Mouse (Mus musculus) ES-E14 (cell line): Measurements from ENCODE around the gene Acsf2. TPM values are rescaled to one million over a fixed set of nuclear protein-coding genes. Genes with fewer than 3 reads are reported as not detected.

Experiments
- DNase-seq: peaks from one replicate; pipeline ENCODE4 v3.0.0-alpha.2; 2013; ENCODE audit warnings: low read depth, low spot score
- H3K27ac ChIP-seq: 2 replicates; pipeline ENCODE4 v1.5.1; 2012; ENCODE audit warnings: low read depth, mild to moderate bottlenecking, low read length, moderate library complexity, mixed read lengths; ENCODE audit not compliant: poor library complexity, insufficient read depth, severe bottlenecking
- H3K36me3 ChIP-seq: 2 replicates; pipeline ENCODE4 v1.6.1; 2012; ENCODE audit warnings: mild to moderate bottlenecking, low read length, moderate library complexity, mixed read lengths; ENCODE audit not compliant: control insufficient read depth, poor library complexity, insufficient read depth, severe bottlenecking
- H3K4me1 ChIP-seq, 2 experiments: fragments of 150-350 bp in 1 of 2; sonication (generic) in 1 of 2; 2 replicates each; pipeline ENCODE4 v1.6.1; 2012; ENCODE audit warnings: low read length in 2 of 2, mild to moderate bottlenecking in 1 of 2, mixed read lengths in 1 of 2; ENCODE audit not compliant: control insufficient read depth in 2 of 2, insufficient read depth in 2 of 2, poor library complexity in 1 of 2
- H3K4me3 ChIP-seq, 2 experiments: fragments of 150-350 bp in 1 of 2; sonication (generic) in 1 of 2; 2 replicates each; pipeline ENCODE4 v1.5.1; 2012; ENCODE audit warnings: low read length in 2 of 2, low read depth in 1 of 2, mild to moderate bottlenecking in 1 of 2, mixed read lengths in 1 of 2; ENCODE audit not compliant: insufficient read depth in 1 of 2, poor library complexity in 1 of 2, severe bottlenecking in 1 of 2
- H3K9ac ChIP-seq: 2 replicates; pipeline ENCODE4 v1.6.1; 2012; ENCODE audit warnings: low read depth, mild to moderate bottlenecking, low read length, mixed read lengths; ENCODE audit not compliant: poor library complexity, insufficient read depth, severe bottlenecking
- H3K9me3 ChIP-seq: fragments of 150-350 bp; sonication (generic); 2 replicates; pipeline ENCODE4 v1.6.1; 2012; ENCODE audit warnings: low read depth, mild to moderate bottlenecking, low read length; ENCODE audit not compliant: control insufficient read depth, insufficient read depth
- CHD2 ChIP-seq: IDR thresholded peaks from 2 replicates; pipeline ENCODE4 v1.6.1; 2014; ENCODE audit warnings: mild to moderate bottlenecking, low read depth, low read length, inconsistent platforms
- HCFC1 ChIP-seq: IDR thresholded peaks from 2 replicates; pipeline ENCODE4 v1.6.1; 2012; ENCODE audit warnings: low read length, inconsistent platforms, borderline replicate concordance; ENCODE audit not compliant: insufficient read depth
- MAFK ChIP-seq: IDR thresholded peaks from 2 replicates; pipeline ENCODE4 v1.6.1; 2014; ENCODE audit warnings: mild to moderate bottlenecking, low read depth, low read length, inconsistent platforms; ENCODE audit not compliant: insufficient read depth
- ZC3H11A ChIP-seq: IDR thresholded peaks from 2 replicates; pipeline ENCODE4 v1.6.1; 2012; ENCODE audit warnings: low read depth, mild to moderate bottlenecking, inconsistent platforms, low read length, borderline replicate concordance
- ZNF384 ChIP-seq: IDR thresholded peaks from 2 replicates; pipeline ENCODE4 v1.6.1; 2012; ENCODE audit warnings: low read depth, low read length, inconsistent platforms
- in situ Hi-C, 2 experiments: fragments of 600-800 bp; cut with MboI; formaldehyde crosslinking; loops; one replicate each; pipeline ENCODE4 v1.15.1; 2025; ENCODE audit warnings: low sequenced_read_pairs in 2 of 2, inconsistent platforms in 1 of 2; ENCODE audit not compliant: unreplicated experiment in 2 of 2
- total RNA-seq: library from RNA; depleted of rRNA; stranded (reverse); fragments of 300-350 nt; gene quantifications from 2 replicates; pipeline ENCODE4 v1.2.3, GENCODE M21; 2012

Acsf2 gene
- total RNA-seq, 1 experiment: 7.4 TPM

- Histone ChIP-seq H3K9ac (no peak overlapping the region), H3K36me3 (no peaks in the 10 kb centered on the region), H3K9me3 (no peaks in the 10 kb centered on the region), H3K4me1 (no peaks in the 10 kb centered on the region), H3K4me3 (no peak overlapping the region), H3K27ac (no peak overlapping the region)
- no peak for TF ChIP-seq MAFK
- TF ChIP-seq ZC3H11A: no peak
- TF ChIP-seq CHD2: no peak
- TF ChIP-seq ZNF384: no peak
- TF ChIP-seq HCFC1: no peak
- in situ Hi-C loops: no loop called here
- no peak for DNase-seq
Measured at GRCm38 (mm10) chr11:94539761-94540160, 61.9 kb downstream of the Acsf2 start.

GRCm38 (mm10) chr11:94538733-94539292 lies 62.9 kb downstream of the Acsf2 start:
- Histone ChIP-seq H3K9me3 (no peaks in the 10 kb centered on the region), H3K4me1 (no peaks in the 10 kb centered on the region), H3K4me3 (no peak overlapping the region), H3K36me3 (no peaks in the 10 kb centered on the region), H3K9ac (no peak overlapping the region), H3K27ac (no peak overlapping the region)
- TF ChIP-seq CHD2 (no peak), MAFK (no peak), HCFC1 (no peak), ZNF384 (no peak), ZC3H11A (no peak)
- in situ Hi-C loops: no loop called here
- no peak for DNase-seq

- H3K9me3 ChIP-seq: no peaks in the 10 kb centered on the region
- H3K4me3 ChIP-seq: no peak overlapping the region
- H3K9ac ChIP-seq: no peak overlapping the region
- no peaks in the 10 kb centered on the region for H3K4me1 ChIP-seq
- H3K27ac ChIP-seq: no peak overlapping the region
- no peak for DNase-seq
- no peaks in the 10 kb centered on the region for H3K36me3 ChIP-seq
- in situ Hi-C loops: no loop called here
- TF ChIP-seq ZNF384 (no peak), HCFC1 (no peak), CHD2 (no peak), MAFK (no peak), ZC3H11A (no peak)
Measured at GRCm38 (mm10) chr11:94533171-94533570, 68.5 kb downstream of the Acsf2 start.

GRCm38 (mm10) chr11:94528879-94529278 lies 72.8 kb downstream of the Acsf2 start:
- no peak for TF ChIP-seq CHD2
- no peak for TF ChIP-seq HCFC1
- TF ChIP-seq ZNF384: 0 out of 2 replicates have a peak, but pooled peaks have one; percentile 45
- TF ChIP-seq ZC3H11A: no peak
- TF ChIP-seq MAFK: no peak
- Histone ChIP-seq H3K9ac (no peak overlapping the region), H3K4me1 (peaks cover 0 to 2% of the 10 kb centered on the region in 2 experiments; a peak in 1 of 4 replicates), H3K27ac (no peak overlapping the region), H3K4me3 (no peak overlapping the region), H3K36me3 (no peaks in the 10 kb centered on the region), H3K9me3 (no peaks in the 10 kb centered on the region)
- DNase-seq: no peak
- in situ Hi-C loops: no loop called here
